13 mouse cellular contexts compared by ENCODE assay signal in genomic region chr6:114074929-114075328, GRCm38 (mm10).
A peak's percentile ranks its signal among the peaks of the same experiment; 100 is the strongest.
DNase-seq lines count a peak whose midpoint lies in the region.
"Had no signal": no experiment of that assay in that cellular context is flagged by ENCODE, and none has a peak within 500 bp of the region (broad histone marks: within the 10 kb centered on the region; RNA-seq: fewer than 3 reads in every experiment).

No protein-coding gene starts in this region.

- DNase-seq in testis, postnatal 14 days (ENCODE audit: low spot score) = peak; percentile 24
- DNase-seq in testis, postnatal 10 days (ENCODE audit: low spot score) = no peak
- DNase-seq in retina, embryonic 14.5 days (ENCODE audit: low spot score) = peak; percentile 61
- DNase-seq in cerebellum, postnatal 10 days = no peak
- DNase-seq in right cerebral cortex, postnatal 36 days (ENCODE audit: low spot score in 2 of 2) = no peak
- DNase-seq: adrenal gland, postnatal 10 days; adrenal gland, postnatal 25 days; cerebellum, adult 11-12 months; cerebellum, adult 2 months; cerebellum, adult 9-10 months; cerebellum, postnatal 14 days; cerebellum, postnatal 36 days; embryo, embryonic 11 days had no signal

Comparison
In these comparisons a context has a peak if more than half of its experiments do, and no peak if none do; other contexts are left out.
1. DNase-seq: peak in testis, postnatal 14 days (single experiment) and retina, embryonic 14.5 days (single experiment); none in testis, postnatal 10 days (single experiment), cerebellum, postnatal 10 days (0 of 2) and right cerebral cortex, postnatal 36 days (0 of 2).